Mouse (Mus musculus) forebrain, embryonic 16.5 days (tissue): ENCODE data around the gene Plxdc2. TPM values are rescaled to one million over a fixed set of nuclear protein-coding genes. Genes with fewer than 3 reads are reported as not detected.

Source experiments
- ATAC-seq: fragments of 200-750 bp; cut with Nextera tagmentation; 2 replicates; pipeline ENCODE4 v1.8.0; 2017; ENCODE audit warnings: mild to moderate bottlenecking, moderate library complexity
- H3K27ac ChIP-seq: fragments of 300-500 bp; sonication (generic); 2 replicates; pipeline ENCODE4 v1.5.1; 2014; ENCODE audit warnings: low read length, control low read depth
- H3K27me3 ChIP-seq: fragments of 300-500 bp; sonication (generic); replicated peaks from 2 replicates; pipeline ENCODE4 v1.6.1; 2014; ENCODE audit warnings: low read length; ENCODE audit not compliant: control insufficient read depth, insufficient read depth
- H3K36me3 ChIP-seq: fragments of 300-500 bp; sonication (generic); 2 replicates; pipeline ENCODE4 v1.6.1; 2014; ENCODE audit not compliant: control insufficient read depth, insufficient read depth
- H3K4me1 ChIP-seq: fragments of 300-500 bp; sonication (generic); replicated peaks from 2 replicates; pipeline ENCODE4 v1.6.1; 2014; ENCODE audit warnings: low read length; ENCODE audit not compliant: control insufficient read depth, insufficient read depth
- H3K4me2 ChIP-seq: fragments of 300-500 bp; sonication (generic); 2 replicates; pipeline ENCODE4 v1.6.1; 2014; ENCODE audit warnings: mild to moderate bottlenecking, low read length, control low read depth
- H3K4me3 ChIP-seq: fragments of 300-500 bp; sonication (generic); replicated peaks from 2 replicates; pipeline ENCODE4 v1.5.1; 2014; ENCODE audit warnings: mild to moderate bottlenecking, low read length, control low read depth
- H3K9ac ChIP-seq: fragments of 300-500 bp; sonication (generic); replicated peaks from 2 replicates; pipeline ENCODE4 v1.6.1; 2014; ENCODE audit warnings: low read depth, low read length, control low read depth
- H3K9me3 ChIP-seq: fragments of 300-500 bp; sonication (generic); 2 replicates; pipeline ENCODE4 v1.6.1; 2016; ENCODE audit warnings: low read length; ENCODE audit not compliant: control insufficient read depth
- WGBS: fragments of 180-500 bp; shearing (Covaris S2); extraction: QIAGEN DNeasy Blood & Tissue Kit; methylation state at CpG from one replicate; pipeline ENCODE4 v1.1.7; 2014; 5-methylcytosine and 5-hydroxymethylcytosine counted together
- polyA plus RNA-seq: library from polyadenylated mRNA; unstranded; fragments of >200 nt; fragmentation: Nextera tagmentation; extraction: Ambion mirVana; gene quantifications from 2 replicates; pipeline ENCODE4 v1.2.1, GENCODE M21; 2015

Plxdc2 gene
- polyA plus RNA-seq, result 11.6 and 12.5 TPM in 2 replicates

DNA sequence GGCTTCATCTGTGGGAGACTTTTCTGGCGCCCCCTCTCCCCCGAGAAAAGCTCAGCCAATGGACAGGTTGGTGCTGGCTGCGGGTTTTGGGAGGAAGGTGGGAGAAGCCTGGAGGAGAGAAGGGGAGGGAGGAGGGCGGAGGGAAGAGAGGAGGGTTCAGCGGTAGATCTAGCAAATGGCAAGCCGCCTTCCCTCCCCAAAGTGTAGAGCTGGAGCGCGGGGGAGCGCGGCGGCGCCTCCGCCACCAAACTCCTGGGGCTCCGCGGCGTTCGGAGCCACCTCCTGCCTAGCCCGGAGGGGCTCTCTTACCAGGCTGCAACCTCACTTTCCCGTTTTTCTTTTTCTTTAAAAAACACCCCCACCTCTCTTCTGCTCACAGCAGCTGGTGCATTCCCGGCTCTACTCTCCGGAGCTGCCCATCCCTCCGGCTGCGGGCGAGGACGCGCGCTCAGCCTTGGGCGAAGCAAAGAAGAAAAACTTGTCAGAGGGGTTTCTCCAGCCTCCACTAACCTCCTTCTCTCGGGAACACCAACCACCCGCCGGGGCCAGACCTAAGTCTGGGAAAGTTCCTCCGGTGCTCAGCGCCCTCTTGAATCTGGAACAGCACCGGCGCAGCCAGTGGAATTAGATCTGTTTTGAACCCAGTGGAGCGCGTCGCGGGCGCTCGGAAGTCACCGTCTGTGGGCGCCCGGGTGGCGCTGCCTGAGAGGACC is at the start of gene Plxdc2:
TSS of gene Plxdc2 (plus strand) at position 199 of the 713 bp plus-strand sequence.
- peak within 1 kb of the TSS; percentile 79 for H3K27ac ChIP-seq
- H3K4me1 ChIP-seq, result peaks cover 16% of the 10 kb centered on the region
- WGBS, result under 1% methylated on average over 38 of the region's 45 CpGs
- ATAC-seq, result peak; percentile 96
- no peaks in the 10 kb centered on the region for H3K9me3 ChIP-seq
- no peaks in the 10 kb centered on the region for H3K36me3 ChIP-seq
- H3K27me3 ChIP-seq, result peaks cover 3% of the 10 kb centered on the region; the same call in 1 of the 2 replicates
- H3K4me2 ChIP-seq, result peak within 1 kb of the TSS; percentile 97
- peak within 1 kb of the TSS; percentile 86 for H3K4me3 ChIP-seq
- peak within 1 kb of the TSS; percentile 76 for H3K9ac ChIP-seq

DNA sequence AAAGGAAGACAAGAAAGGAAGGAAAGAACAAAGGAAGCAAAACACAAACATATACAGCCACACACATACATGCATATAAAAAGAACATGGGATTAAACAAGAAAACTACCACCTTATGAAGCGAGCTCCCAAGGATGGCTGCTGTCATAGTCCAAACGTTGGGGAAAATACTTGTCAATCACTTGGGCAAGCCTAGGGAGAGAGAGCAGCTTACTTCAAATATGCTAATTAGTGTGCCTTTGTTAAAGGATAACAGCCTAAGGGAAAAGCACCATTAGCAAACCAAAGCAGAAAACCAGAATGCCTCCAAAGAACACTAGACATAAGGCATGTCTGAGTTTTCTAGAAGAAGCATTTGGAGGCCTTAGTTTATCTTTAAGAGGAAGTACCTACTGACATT is 45.7 kb upstream of the Plxdc2 start:
- ATAC-seq, result peak; percentile 67
- WGBS, result 2% methylated on average over 2 of the region's 2 CpGs
- H3K36me3 ChIP-seq, result no peaks in the 10 kb centered on the region
- peaks cover 3% of the 10 kb centered on the region; the same call in 1 of the 2 replicates for H3K4me1 ChIP-seq
- no peak overlapping the region for H3K27ac ChIP-seq
- H3K9me3 ChIP-seq, result no peaks in the 10 kb centered on the region
- no peaks in the 10 kb centered on the region for H3K27me3 ChIP-seq
- H3K4me2 ChIP-seq, result no peak overlapping the region
- no peak overlapping the region for H3K9ac ChIP-seq
- H3K4me3 ChIP-seq, result no peak overlapping the region

DNA sequence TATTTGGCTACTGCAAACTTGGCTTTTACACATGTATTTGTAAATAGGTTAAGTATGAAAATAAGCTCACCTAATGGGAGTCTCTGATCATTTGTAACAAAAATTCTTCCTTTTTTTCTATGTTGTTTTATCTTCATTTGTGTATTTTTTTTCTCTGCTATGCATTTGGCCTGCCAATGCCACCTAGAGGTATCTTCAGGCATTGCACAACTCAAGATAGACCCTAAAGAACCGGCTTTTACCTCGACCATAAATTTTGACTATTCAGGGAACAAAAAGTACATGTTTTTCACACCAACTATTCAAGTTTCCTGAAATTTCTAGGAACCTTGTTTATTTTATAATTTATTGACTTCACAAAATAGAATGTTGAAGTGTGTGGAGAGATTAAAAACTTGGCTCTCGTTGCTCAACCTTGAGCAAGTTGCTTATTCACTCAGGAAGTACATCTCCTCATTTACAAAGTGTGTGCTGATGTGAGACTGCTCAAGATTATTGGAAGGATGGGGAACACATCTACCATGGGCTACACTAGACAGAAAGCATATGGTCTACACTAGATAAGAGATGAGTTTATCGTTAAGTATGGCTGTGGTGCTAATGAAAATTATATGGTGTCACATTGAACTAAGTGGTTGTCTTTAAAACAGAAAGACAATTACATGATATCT is 43.6 kb upstream of the Plxdc2 start:
- Histone ChIP-seq H3K9ac (no peak overlapping the region), H3K36me3 (no peaks in the 10 kb centered on the region), H3K4me1 (peaks cover 3% of the 10 kb centered on the region; the same call in 1 of the 2 replicates), H3K9me3 (no peaks in the 10 kb centered on the region), H3K4me3 (no peak overlapping the region), H3K27me3 (no peaks in the 10 kb centered on the region), H3K27ac (no peak overlapping the region), H3K4me2 (no peak overlapping the region)
- ATAC-seq, result no peak
- 61% methylated on average over 4 of the region's 4 CpGs for WGBS

DNA sequence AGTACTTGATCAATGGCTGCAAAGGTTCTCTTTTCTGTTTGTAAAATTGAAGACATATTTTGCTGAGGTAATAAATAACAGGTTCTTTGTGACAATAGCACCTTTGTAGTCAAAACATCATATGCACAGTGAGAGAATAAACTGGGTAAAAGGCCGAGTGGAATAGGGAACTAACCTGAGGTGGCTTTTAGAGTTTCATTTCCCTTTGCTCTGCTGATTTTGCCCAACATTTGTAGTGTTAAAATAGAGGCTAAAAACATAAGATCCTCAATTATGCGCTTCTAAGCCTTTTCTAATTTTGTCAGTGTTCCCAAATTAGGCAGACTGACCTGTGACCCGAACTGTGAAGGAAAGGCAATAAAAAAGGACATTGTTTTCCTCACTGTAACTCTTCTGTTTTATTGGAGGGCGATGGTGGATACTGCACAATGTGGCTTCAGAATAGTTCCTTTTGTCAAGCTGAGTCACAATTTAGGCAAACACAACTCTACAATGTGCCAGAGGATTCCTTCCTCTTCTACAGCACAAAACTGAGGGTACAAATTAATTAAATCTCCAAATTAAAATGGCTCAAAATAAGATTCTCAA is 20.8 kb upstream of the Plxdc2 start:
- Histone ChIP-seq H3K27me3 (no peaks in the 10 kb centered on the region), H3K36me3 (no peaks in the 10 kb centered on the region), H3K4me2 (no peak overlapping the region), H3K4me3 (no peak overlapping the region), H3K4me1 (no peaks in the 10 kb centered on the region), H3K9ac (no peak overlapping the region), H3K27ac (no peak overlapping the region), H3K9me3 (no peaks in the 10 kb centered on the region)
- ATAC-seq, result no peak
- whole genome bisulfite sequencing, result 41% methylated on average over 4 of the region's 4 CpGs

DNA sequence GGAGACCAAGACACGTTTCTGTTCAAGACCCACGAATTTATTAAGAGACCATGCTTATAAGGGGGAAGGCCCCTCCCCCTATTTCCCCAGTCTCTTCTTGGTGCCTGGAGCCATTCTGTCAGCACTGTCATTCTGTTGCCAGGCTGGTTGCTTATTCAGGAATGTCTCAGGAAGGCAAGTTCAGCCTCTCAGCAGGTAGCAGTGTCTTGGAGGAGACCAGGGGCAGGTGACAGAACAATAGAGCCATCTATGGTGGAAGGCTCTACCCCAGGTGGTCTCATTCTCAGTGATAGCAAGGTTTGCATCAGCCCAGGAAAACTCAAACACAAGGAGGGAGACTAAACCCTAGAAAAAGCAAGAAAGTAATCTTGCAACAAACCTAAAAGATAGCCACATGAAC is 11.5 kb upstream of the Plxdc2 start:
- no peaks in the 10 kb centered on the region for H3K27me3 ChIP-seq
- H3K4me3 ChIP-seq, result no peak overlapping the region
- H3K4me2 ChIP-seq, result no peak overlapping the region
- ATAC-seq, result no peak
- no peaks in the 10 kb centered on the region for H3K9me3 ChIP-seq
- H3K27ac ChIP-seq, result no peak overlapping the region
- H3K4me1 ChIP-seq, result no peaks in the 10 kb centered on the region
- no peaks in the 10 kb centered on the region for H3K36me3 ChIP-seq
- H3K9ac ChIP-seq, result no peak overlapping the region
- 51% methylated on average over 2 of the region's 2 CpGs for WGBS

DNA sequence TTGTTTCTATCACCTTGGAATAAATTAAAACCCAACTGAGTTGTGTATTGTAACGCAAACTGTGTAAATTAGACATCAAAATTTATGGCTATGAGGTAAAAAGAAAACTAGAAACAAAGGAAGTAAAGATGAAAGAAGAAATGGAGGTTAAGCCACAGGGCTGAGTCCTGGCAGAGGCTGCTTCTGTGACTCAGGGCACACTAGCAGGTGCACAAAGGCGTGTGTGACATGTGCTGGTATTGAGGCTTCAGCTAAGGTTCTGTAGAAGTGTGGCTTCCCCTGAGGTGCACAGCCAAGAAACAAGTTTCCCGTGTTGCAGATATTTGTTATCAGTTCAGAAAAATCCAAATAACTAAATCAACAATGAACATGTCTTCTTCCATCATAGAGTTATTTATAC is 5.0 kb upstream of the Plxdc2 start:
- ATAC-seq, result no peak

DNA sequence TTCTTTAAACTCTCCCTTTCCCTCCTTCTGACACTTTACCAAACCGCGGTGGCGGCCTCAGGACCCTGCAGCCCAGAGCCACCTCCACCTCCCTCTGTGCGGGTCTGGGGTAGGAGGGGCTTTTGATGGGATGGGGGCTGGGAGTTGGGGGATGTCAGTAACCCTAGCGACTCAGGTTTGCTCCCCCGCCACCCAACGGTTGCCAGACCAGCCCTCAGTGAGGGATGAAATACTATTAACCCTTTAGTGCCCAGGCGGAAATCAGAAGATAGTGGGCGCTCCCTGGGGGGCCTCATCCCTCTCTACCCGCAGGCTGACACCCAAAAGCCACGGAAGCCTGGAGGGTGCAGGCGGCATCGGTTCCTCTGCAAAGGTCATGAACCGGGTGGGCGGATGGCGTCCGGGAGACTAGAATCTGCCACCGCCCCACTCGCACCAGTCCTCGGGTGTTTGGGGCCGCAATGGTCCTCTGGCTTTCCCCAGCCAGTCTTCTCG is 446 bp upstream of the Plxdc2 start:
- H3K27ac ChIP-seq, result peak overlapping the region; percentile 79
- ATAC-seq, result peak; percentile 87
- no peaks in the 10 kb centered on the region for H3K9me3 ChIP-seq
- WGBS, result under 1% methylated on average over 22 of the region's 22 CpGs
- peak overlapping the region; percentile 76 for H3K9ac ChIP-seq
- H3K36me3 ChIP-seq, result no peaks in the 10 kb centered on the region
- H3K4me2 ChIP-seq, result peak overlapping the region; percentile 97
- peak overlapping the region; percentile 86 for H3K4me3 ChIP-seq
- peaks cover 3% of the 10 kb centered on the region; the same call in 1 of the 2 replicates for H3K27me3 ChIP-seq
- H3K4me1 ChIP-seq, result peaks cover 16% of the 10 kb centered on the region

More for the DNA sequence above, 5.0 kb upstream of the Plxdc2 start:
- no peak overlapping the region for H3K9ac ChIP-seq
- no peaks in the 10 kb centered on the region for H3K27me3 ChIP-seq
- H3K36me3 ChIP-seq, result no peaks in the 10 kb centered on the region
- no peak overlapping the region for H3K27ac ChIP-seq
- H3K9me3 ChIP-seq, result no peaks in the 10 kb centered on the region
- no peak overlapping the region for H3K4me2 ChIP-seq
- no peak overlapping the region for H3K4me3 ChIP-seq
- 68% methylated on average over 3 of the region's 3 CpGs for WGBS
- peaks cover 6% of the 10 kb centered on the region; the same call in 1 of the 2 replicates for H3K4me1 ChIP-seq

DNA sequence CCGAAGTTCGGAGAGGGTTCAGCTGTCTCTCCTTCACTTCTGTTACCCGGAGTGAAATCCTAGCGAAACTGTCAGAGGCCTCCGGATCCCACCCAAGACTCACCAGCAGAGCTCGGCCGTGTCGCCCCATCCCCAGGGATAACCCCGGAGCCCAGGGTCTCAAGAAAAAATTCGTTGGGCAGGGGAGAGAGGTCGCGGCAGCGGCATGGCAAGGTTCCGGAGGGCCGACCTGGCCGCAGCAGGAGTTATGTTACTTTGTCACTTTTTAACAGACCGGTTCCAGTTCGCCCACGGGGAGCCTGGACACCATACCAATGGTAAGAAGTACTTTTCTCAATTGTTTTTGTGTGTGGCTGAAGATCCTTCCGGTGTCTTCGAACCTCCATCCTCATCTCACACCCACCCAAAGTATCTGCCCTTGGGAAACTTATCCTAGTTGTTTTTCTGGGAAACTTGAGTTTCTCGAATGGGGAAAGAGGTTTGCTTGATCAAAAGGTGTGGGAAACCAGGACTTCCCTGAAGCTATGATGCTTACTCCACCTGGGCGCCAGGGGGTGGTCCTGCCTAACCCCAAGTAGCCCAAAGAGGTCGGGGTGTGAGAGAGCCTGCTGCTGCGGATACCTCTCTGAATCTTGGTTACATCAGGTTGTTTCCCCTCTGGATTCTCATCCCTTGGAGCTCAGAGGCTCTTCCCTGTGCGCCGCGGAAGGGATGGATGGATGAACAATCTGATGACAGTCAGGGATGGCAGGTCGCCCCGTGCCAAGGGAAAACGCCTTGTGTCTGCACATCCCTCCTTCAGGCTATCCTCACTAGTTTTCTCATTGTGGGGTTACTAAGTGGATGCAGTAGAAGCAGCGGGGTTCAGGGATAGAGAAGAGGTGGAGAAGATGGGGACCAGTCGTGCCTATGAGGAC is 1.1 kb downstream of the Plxdc2 start:
- Histone ChIP-seq H3K9me3 (no peaks in the 10 kb centered on the region), H3K36me3 (no peaks in the 10 kb centered on the region), H3K4me1 (peaks cover 16% of the 10 kb centered on the region), H3K27me3 (peaks cover 3% of the 10 kb centered on the region; the same call in 1 of the 2 replicates), H3K27ac (peak overlapping the region; percentile 79), H3K4me3 (peak overlapping the region; percentile 86), H3K4me2 (peak overlapping the region; percentile 97), H3K9ac (peak overlapping the region; percentile 76)
- WGBS, result 5% methylated on average over 33 of the region's 33 CpGs
- ATAC-seq, result no peak
